Mouse (Mus musculus) lung, embryonic 14.5 days (tissue): ENCODE data around the gene Rgl1. TPM values are rescaled to one million over a fixed set of nuclear protein-coding genes. Genes with fewer than 3 reads are reported as not detected.

Experiments used
- ATAC-seq: fragments of 200-750 bp; cut with Nextera tagmentation; 2 replicates; pipeline ENCODE4 v1.8.0; 2017; ENCODE audit warnings: mild to moderate bottlenecking, moderate TSS enrichment, moderate library complexity; ENCODE audit not compliant: insufficient read depth
- DNase-seq: peaks from one replicate; pipeline ENCODE4 v3.0.0-alpha.2; 2015
- H3K27ac ChIP-seq: fragments of 300-500 bp; sonication (generic); 2 replicates; pipeline ENCODE4 v1.5.1; 2014; ENCODE audit warnings: low read depth, mild to moderate bottlenecking, moderate library complexity
- H3K27me3 ChIP-seq: fragments of 300-500 bp; sonication (generic); 2 replicates; pipeline ENCODE4 v1.6.1; 2014; ENCODE audit warnings: low read length, control low read depth; ENCODE audit not compliant: insufficient read depth
- H3K36me3 ChIP-seq: fragments of 300-500 bp; sonication (generic); 2 replicates; pipeline ENCODE4 v1.6.1; 2014; ENCODE audit warnings: control low read depth; ENCODE audit not compliant: insufficient read depth
- H3K4me1 ChIP-seq: fragments of 300-500 bp; sonication (generic); 2 replicates; pipeline ENCODE4 v1.6.1; 2014; ENCODE audit warnings: antibody characterized with exemption, control low read depth; ENCODE audit not compliant: insufficient read depth
- H3K4me2 ChIP-seq: fragments of 300-500 bp; sonication (generic); 2 replicates; pipeline ENCODE4 v1.6.1; 2014; ENCODE audit warnings: mild to moderate bottlenecking
- H3K4me3 ChIP-seq: fragments of 300-500 bp; sonication (generic); 2 replicates; pipeline ENCODE4 v1.5.1; 2014; ENCODE audit warnings: low read depth, low read length
- H3K9ac ChIP-seq: fragments of 300-500 bp; sonication (generic); 2 replicates; pipeline ENCODE4 v1.6.1; 2014
- H3K9me3 ChIP-seq: fragments of 300-500 bp; sonication (generic); 2 replicates; pipeline ENCODE4 v1.6.1; 2016; ENCODE audit warnings: low read depth, low read length, control low read depth
- CTCF ChIP-seq: IDR thresholded peaks from 2 replicates; pipeline ENCODE4 v1.5.1; 2016; ENCODE audit warnings: antibody characterized with exemption, low read depth
- WGBS: fragments of 180-500 bp; shearing (Covaris S2); extraction: QIAGEN DNeasy Blood & Tissue Kit; methylation state at CpG from one replicate; pipeline ENCODE4 v1.1.7; 2014; 5-methylcytosine and 5-hydroxymethylcytosine counted together
- polyA plus RNA-seq: library from polyadenylated mRNA; unstranded; fragments of >200 nt; fragmentation: Nextera tagmentation; extraction: Ambion mirVana; gene quantifications from 2 replicates; pipeline ENCODE4 v1.2.1, GENCODE M21; 2014

The Rgl1 gene
- polyA plus RNA-seq, 1 experiment from 2014 or later = 46.7 TPM

DNA sequence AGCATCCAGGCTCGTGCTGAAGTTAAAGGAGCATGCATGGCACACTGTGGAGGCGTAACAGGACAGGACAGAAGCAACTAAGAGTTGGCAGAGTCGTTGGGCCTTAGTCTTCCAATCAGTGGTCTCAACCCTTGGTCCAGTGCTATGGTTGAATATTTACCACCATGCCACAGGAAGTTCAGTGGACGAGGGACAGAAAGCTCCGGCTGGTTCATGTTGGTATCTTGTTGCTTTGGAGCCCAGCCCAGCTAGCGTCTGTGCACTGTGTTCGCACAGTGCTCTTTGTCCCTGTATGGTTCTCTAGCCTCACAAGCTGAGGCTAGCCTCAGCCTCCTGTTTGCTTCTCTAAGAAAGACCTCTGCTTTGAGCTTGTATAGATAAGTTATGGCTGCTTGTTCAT is 231.6 kb downstream of the Rgl1 start:
- TF ChIP-seq CTCF = no peak
- Histone ChIP-seq H3K27me3 (no peaks in the 10 kb centered on the region), H3K36me3 (peaks cover 68% of the 10 kb centered on the region), H3K4me1 (0 out of 2 replicates have a peak, but pooled peaks cover 2% of the 10 kb centered on the region), H3K4me2 (no peak overlapping the region), H3K27ac (no peak overlapping the region), H3K9ac (no peak overlapping the region), H3K4me3 (no peak overlapping the region), H3K9me3 (no peaks in the 10 kb centered on the region)
- DNase-seq (no peak), ATAC-seq (no peak)
- WGBS = 83% methylated on average over 7 of the region's 7 CpGs

DNA sequence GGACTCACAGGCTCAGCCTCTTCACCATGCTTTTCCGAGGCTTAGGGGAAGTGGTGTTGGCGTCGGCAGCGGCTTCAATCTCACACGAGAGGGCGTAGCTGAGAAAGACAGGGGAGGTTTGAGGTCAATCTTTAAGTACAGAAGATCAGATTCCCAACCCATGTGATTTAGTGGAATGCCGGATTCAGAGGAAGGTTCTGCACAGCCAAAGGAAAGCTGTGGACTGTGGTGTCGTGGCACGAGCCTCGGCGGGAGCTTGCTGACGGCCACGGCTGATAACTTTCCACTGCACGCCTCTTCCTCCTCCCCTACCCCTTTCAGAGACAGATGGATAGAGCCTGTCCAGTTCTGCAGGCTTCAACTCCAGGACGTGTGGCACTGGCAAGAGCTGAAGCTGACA is 234.7 kb downstream of the Rgl1 start:
- Histone ChIP-seq H3K9ac (no peak overlapping the region), H3K4me1 (0 out of 2 replicates have a peak, but pooled peaks cover 2% of the 10 kb centered on the region), H3K27me3 (no peaks in the 10 kb centered on the region), H3K4me2 (no peak overlapping the region), H3K27ac (no peak overlapping the region), H3K4me3 (no peak overlapping the region), H3K36me3 (peaks cover 54% of the 10 kb centered on the region), H3K9me3 (no peaks in the 10 kb centered on the region)
- 27% methylated on average over 15 of the region's 15 CpGs for WGBS
- ATAC-seq = peak; percentile 54
- peak; percentile 72 for DNase-seq
- peak; percentile 47 for TF ChIP-seq CTCF

DNA sequence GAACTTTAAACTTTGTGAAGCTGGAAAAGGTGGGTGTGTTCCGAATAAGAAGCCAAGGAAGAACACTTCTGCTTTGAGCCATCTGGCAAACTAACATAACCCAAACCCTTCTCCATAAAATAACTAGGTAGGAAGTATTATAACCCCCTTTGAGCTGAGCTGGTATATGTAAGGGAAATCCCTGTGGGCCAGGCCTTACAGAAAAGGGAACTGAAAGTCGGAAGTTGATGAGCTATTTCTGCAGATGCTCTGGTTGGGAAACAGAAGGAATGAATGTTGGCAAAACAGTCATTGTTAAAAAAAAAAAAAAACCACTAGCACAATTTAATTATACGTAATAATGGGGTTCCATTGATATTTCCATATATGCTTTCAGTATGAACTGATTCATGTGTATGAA is 237.4 kb downstream of the Rgl1 start:
- no peaks in the 10 kb centered on the region for H3K9me3 ChIP-seq
- no peak overlapping the region for H3K9ac ChIP-seq
- no peak overlapping the region for H3K4me2 ChIP-seq
- peaks cover 49% of the 10 kb centered on the region for H3K36me3 ChIP-seq
- no peak overlapping the region for H3K4me3 ChIP-seq
- no peak overlapping the region for H3K27ac ChIP-seq
- no peaks in the 10 kb centered on the region for H3K27me3 ChIP-seq
- DNase-seq (no peak), ATAC-seq (no peak)
- TF ChIP-seq CTCF = no peak
- 89% methylated on average over 3 of the region's 3 CpGs for WGBS
- H3K4me1 ChIP-seq = 0 out of 2 replicates have a peak, but pooled peaks cover 2% of the 10 kb centered on the region

DNA sequence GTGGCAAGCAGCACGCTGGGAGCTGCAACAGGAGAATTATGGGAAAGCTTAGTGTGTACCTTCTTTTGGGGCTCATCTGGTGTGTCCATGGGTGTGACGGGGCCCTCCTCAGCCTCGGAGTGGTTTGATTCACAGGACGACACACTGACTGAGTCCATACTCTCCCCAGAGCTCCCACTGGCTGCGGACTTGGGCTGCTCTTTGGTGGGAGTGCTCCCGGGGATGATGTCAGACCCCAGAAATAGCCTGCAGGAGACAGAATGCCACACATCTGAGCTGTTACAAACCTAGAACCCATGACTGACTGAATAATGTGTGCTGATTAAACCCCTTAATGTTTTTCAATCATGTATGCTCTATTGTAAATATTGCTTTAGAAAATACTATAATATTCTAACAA is 237.9 kb downstream of the Rgl1 start:
- Histone ChIP-seq H3K4me2 (no peak overlapping the region), H3K9me3 (no peaks in the 10 kb centered on the region), H3K27me3 (no peaks in the 10 kb centered on the region), H3K4me1 (0 out of 2 replicates have a peak, but pooled peaks cover 2% of the 10 kb centered on the region), H3K4me3 (no peak overlapping the region), H3K27ac (no peak overlapping the region), H3K36me3 (peaks cover 46% of the 10 kb centered on the region), H3K9ac (no peak overlapping the region)
- WGBS = 79% methylated on average over 6 of the region's 6 CpGs
- DNase-seq (no peak), ATAC-seq (no peak)
- no peak for TF ChIP-seq CTCF

DNA sequence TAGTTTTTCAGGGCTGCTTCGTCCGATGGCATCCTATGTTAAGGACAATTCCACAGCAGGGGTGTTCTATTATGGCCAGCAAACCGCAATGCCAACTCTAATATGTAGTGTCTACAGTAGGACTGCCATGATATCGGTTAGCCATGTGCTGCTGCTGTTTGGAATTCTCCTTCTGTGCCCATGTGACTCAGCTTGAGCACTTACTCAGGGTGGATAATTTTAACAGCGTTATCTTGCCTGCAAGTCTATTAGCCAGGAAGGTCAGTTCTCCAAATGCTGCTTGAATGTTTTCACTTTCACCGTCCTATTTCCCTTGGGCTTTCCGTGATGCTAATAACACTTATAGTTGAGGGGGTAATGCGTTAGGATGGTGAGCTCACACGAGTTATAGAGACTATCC is 240.0 kb downstream of the Rgl1 start:
- H3K27me3 ChIP-seq = no peaks in the 10 kb centered on the region
- peaks cover 51% of the 10 kb centered on the region for H3K36me3 ChIP-seq
- DNase-seq = no peak
- no peak for TF ChIP-seq CTCF
- ATAC-seq = no peak
- WGBS = 74% methylated on average over 9 of the region's 9 CpGs
- no peak overlapping the region for H3K4me3 ChIP-seq
- H3K27ac ChIP-seq = no peak overlapping the region
- no peak overlapping the region for H3K4me2 ChIP-seq
- H3K9ac ChIP-seq = no peak overlapping the region
- no peaks in the 10 kb centered on the region for H3K9me3 ChIP-seq
- no peaks in the 10 kb centered on the region for H3K4me1 ChIP-seq

DNA sequence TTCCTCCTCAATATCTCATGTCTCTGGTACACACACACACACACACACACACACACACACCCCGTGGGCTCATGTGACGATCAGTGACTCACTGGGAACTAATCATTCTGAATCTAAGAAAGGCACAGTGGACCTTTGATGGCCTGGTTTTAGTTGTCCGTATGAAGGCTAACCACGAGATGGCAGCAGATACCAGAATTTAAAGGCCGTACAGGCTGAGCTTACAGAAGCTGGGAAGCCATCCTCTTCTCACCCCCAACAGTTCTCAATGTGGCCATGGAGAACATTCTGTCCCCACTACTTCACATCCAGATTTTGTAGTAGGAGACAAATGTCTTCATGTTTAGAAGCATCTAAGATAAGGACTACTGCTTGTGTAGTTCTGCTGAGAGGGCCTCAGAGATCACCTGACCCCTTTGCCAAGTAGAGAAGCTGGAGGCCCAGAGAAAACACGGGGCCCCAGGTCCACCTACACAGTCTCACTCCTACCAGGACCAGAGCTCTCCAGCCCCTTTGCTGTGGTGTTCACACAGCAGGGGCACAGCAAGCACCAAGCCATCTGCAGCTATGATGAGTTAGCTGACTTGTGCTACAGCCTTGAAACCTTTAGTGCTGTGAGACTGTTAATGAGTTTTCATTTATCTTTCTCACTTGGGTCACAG is 241.0 kb downstream of the Rgl1 start:
- ATAC-seq (peak; percentile 73), DNase-seq (peak; percentile 95)
- Histone ChIP-seq H3K27ac (0 out of 2 replicates have a peak overlapping the region, but pooled peaks have one; percentile 28), H3K4me2 (no peak overlapping the region), H3K9ac (no peak overlapping the region), H3K9me3 (no peaks in the 10 kb centered on the region), H3K27me3 (no peaks in the 10 kb centered on the region), H3K36me3 (peaks cover 50% of the 10 kb centered on the region), H3K4me3 (no peak overlapping the region), H3K4me1 (no peaks in the 10 kb centered on the region)
- WGBS = 16% methylated on average over 6 of the region's 6 CpGs
- peak; percentile 84 for TF ChIP-seq CTCF

DNA sequence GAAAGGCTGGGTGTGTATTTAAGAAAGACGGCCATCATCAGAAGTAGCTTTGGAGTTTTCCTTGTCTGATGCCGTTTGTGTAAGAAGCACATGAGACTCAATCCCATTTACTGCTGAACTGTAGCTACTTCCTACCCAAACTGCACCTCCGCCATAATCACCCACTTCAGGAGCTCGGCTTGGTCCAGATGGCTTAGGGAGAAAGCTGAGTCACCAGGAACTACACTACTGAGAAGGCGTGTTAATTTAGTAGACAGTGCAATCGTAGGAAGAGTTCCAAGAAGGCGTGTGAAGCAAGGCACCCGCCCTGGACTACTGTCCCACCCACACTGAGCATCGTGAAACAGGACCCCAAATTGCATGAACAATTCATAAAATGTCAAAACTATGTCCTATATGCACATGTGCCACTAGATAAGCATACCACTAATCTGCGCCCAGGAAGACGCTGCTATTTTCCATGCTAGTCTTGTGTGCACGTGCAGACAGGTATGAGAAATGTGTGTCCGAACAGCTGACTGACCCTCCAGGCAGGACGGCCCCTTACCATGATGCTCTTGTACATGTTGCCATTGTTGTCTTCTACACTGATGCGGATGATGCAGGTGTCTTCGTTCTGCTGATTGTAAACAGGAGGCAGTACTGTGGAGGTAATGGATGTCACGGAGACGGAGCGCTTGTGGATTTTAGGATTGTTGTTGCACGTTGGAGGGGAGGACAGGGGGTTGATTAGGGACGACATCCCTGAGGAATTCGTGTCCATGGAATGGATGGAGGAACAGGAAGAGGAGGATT is 241.9 kb downstream of the Rgl1 start:
- Histone ChIP-seq H3K27ac (no peak overlapping the region), H3K9me3 (no peaks in the 10 kb centered on the region), H3K36me3 (peaks cover 57% of the 10 kb centered on the region), H3K9ac (no peak overlapping the region), H3K27me3 (no peaks in the 10 kb centered on the region), H3K4me1 (no peaks in the 10 kb centered on the region), H3K4me3 (no peak overlapping the region), H3K4me2 (no peak overlapping the region)
- 70% methylated on average over 22 of the region's 22 CpGs for WGBS
- ATAC-seq (no peak), DNase-seq (no peak)
- no peak for TF ChIP-seq CTCF
